In the genomic region with DNA sequence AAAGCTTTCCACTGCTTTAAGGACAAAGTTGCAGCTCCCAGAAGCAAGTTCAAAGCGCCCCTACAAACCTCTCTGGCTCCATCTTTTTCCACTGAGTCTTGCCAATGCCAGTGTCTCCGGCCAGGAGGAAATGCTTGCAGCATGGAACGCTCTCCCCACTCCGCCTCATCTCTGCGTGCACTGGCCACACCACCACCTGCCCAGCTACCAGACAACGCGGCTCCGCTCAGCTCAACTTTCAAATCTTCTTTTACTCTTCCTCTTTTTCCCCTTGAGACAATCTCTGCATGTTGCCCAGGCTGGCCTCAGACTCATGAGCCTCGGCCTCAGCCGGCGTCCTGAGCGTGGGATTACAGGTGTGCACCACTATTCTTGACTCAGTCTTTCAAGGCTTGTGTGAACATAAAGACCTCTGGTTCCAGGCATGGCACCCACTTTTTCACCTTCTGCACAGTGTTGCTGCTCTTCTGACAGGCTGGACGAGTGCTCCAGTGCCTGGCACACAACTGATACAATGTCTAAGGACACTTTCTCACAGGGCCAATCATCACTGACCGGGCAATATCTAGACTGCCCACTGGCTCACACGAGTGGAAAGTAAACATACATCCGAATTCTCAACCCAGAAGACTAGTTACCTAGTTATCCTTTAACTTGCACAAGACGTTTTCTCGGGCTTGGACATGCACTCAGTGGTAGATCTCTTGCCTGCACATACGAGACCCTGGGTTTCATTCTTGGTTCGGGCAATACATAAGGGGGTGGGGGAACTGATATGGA, we compare ENCODE assay signal across 9 mouse cellular contexts. TPM values are rescaled to one million over a fixed set of nuclear protein-coding genes. Genes with fewer than 3 reads are reported as not detected.
A peak's percentile ranks its signal among the peaks of the same experiment; 100 is the strongest.
DNase-seq lines count a peak whose midpoint lies in the region; ATAC-seq lines count a peak whose summit lies in the region.
"Had no signal": no experiment of that assay in that cellular context is flagged by ENCODE, and none has a peak within 500 bp of the region (broad histone marks: within the 10 kb centered on the region; RNA-seq: fewer than 3 reads in every experiment).

No protein-coding gene starts in this region.

- 0 out of 2 replicates have a peak overlapping the region, but pooled peaks have one; percentile 69 for H3K27ac ChIP-seq in kidney, embryonic 14.5 days (ENCODE audit: low read depth, low read length)
- peak overlapping the region; percentile 68 for H3K27ac ChIP-seq in kidney, embryonic 15.5 days
- H3K27ac ChIP-seq in midbrain, embryonic 10.5 days (replicated peaks): peak overlapping the region; percentile 79

- peaks cover 68% of the 10 kb centered on the region for H3K4me1 ChIP-seq in kidney, embryonic 14.5 days (ENCODE audit: control insufficient read depth, insufficient read depth, low read length)
- H3K4me1 ChIP-seq in kidney, embryonic 15.5 days: peaks cover 80% of the 10 kb centered on the region
- peaks cover 82% of the 10 kb centered on the region for H3K4me1 ChIP-seq in midbrain, embryonic 10.5 days

- H3K4me3 ChIP-seq in kidney, embryonic 14.5 days (ENCODE audit: low read length): no peak overlapping the region
- no peak overlapping the region for H3K4me3 ChIP-seq in kidney, embryonic 15.5 days (replicated peaks)
- peak overlapping the region; percentile 36 for H3K4me3 ChIP-seq in midbrain, embryonic 10.5 days

- no peak for DNase-seq in kidney, adult 11 months
- DNase-seq in heart, adult 18-20 months: peak; percentile 74 to 77
- peak; percentile 11 for DNase-seq in midbrain, embryonic 10.5 days (ENCODE audit: low spot score)
- no peak for DNase-seq in T-cell, adult 2 months (ENCODE audit: low spot score)
- DNase-seq in cerebellum, adult 9-11 months: no peak
- DNase-seq in adrenal gland, postnatal 36 days: no peak

- H3K9me3 ChIP-seq in kidney, embryonic 14.5 days (ENCODE audit: control insufficient read depth, low read length): no peaks in the 10 kb centered on the region
- H3K9me3 ChIP-seq in kidney, embryonic 15.5 days (replicated peaks): no peaks in the 10 kb centered on the region
- H3K9me3 ChIP-seq in midbrain, embryonic 10.5 days (replicated peaks): no peaks in the 10 kb centered on the region

- peaks cover 3% of the 10 kb centered on the region; the same call in 1 of the 2 replicates for H3K36me3 ChIP-seq in kidney, embryonic 14.5 days (ENCODE audit: control insufficient read depth, insufficient read depth, low read length)
- no peaks in the 10 kb centered on the region for H3K36me3 ChIP-seq in kidney, embryonic 15.5 days
- peaks cover 23% of the 10 kb centered on the region for H3K36me3 ChIP-seq in midbrain, embryonic 10.5 days

- 80% methylated on average over 20 of the region's 20 CpGs for WGBS in kidney, embryonic 14.5 days
- 79% methylated on average over 20 of the region's 20 CpGs for WGBS in kidney, embryonic 15.5 days
- 72% methylated on average over 20 of the region's 20 CpGs for WGBS in midbrain, embryonic 10.5 days

- no peak for ATAC-seq in kidney, embryonic 14.5 days (ENCODE audit: low FRiP score, low TSS enrichment)
- no peak for ATAC-seq in kidney, embryonic 15.5 days (replicated peaks; ENCODE audit: low FRiP score)

- H3K4me2 ChIP-seq in kidney, embryonic 14.5 days (replicated peaks; ENCODE audit: low read depth, low read length): no peak overlapping the region
- H3K4me2 ChIP-seq in kidney, embryonic 15.5 days: peak overlapping the region; percentile 10; the same call in 1 of the 2 replicates

- no peak overlapping the region for H3K9ac ChIP-seq in kidney, embryonic 14.5 days (ENCODE audit: low read depth, low read length)
- H3K9ac ChIP-seq in kidney, embryonic 15.5 days: no peak overlapping the region

- H3K27me3 ChIP-seq in kidney, embryonic 14.5 days (ENCODE audit: control insufficient read depth, insufficient read depth, low read length): no peaks in the 10 kb centered on the region
- no peaks in the 10 kb centered on the region for H3K27me3 ChIP-seq in kidney, embryonic 15.5 days
- no peaks in the 10 kb centered on the region for H3K27me3 ChIP-seq in midbrain, embryonic 10.5 days (ENCODE audit: low read depth, poor library complexity, severe bottlenecking)

RNA-seq across cellular contexts. Expression of a gene that starts 4.6 kb away (rescaled TPM):
- 23.3 and 46.4 TPM in 2 replicates for polyA plus RNA-seq in kidney, embryonic 14.5 days (2014; fragmentation: Nextera tagmentation; extraction: Ambion mirVana)
- 10 to 100 TPM; 87.6 to 95.7 TPM for total RNA-seq in heart, adult 18-20 months (2021)
- 49.6 and 50.4 TPM in 2 replicates for polyA plus RNA-seq in kidney, embryonic 15.5 days (2015; fragmentation: Nextera tagmentation; extraction: Ambion mirVana)
- 35.2 and 36.3 TPM in 2 replicates for polyA plus RNA-seq in midbrain, embryonic 10.5 days (2016; fragmentation: Nextera tagmentation; extraction: Ambion mirVana)
- 100 to 1,000 TPM; 110 to 123 TPM for total RNA-seq in adrenal gland, postnatal 36 days (2021)

RNA-seq across cellular contexts. Expression of a gene that starts 12.8 kb away (rescaled TPM):
- polyA plus RNA-seq in kidney, embryonic 14.5 days (2014; fragmentation: Nextera tagmentation; extraction: Ambion mirVana): 22.0 and 26.8 TPM in 2 replicates
- 10 to 100 TPM; 10.4 to 10.8 TPM for total RNA-seq in heart, adult 18-20 months (2021)
- 22.4 and 23.0 TPM in 2 replicates for polyA plus RNA-seq in kidney, embryonic 15.5 days (2015; fragmentation: Nextera tagmentation; extraction: Ambion mirVana)
- 24.2 and 25.3 TPM in 2 replicates for polyA plus RNA-seq in midbrain, embryonic 10.5 days (2016; fragmentation: Nextera tagmentation; extraction: Ambion mirVana)
- 10 to 100 TPM; 20.4 to 21.6 TPM for total RNA-seq in adrenal gland, postnatal 36 days (2021)

RNA-seq across cellular contexts. Expression of a gene that starts 46.8 kb away (rescaled TPM):
- polyA plus RNA-seq in kidney, embryonic 14.5 days (2014; fragmentation: Nextera tagmentation; extraction: Ambion mirVana): 0.27 and 0.95 TPM in 2 replicates
- not detected for total RNA-seq in heart, adult 18-20 months (2021)
- polyA plus RNA-seq in kidney, embryonic 15.5 days (2015; fragmentation: Nextera tagmentation; extraction: Ambion mirVana): 0.50 and 0.64 TPM in 2 replicates
- polyA plus RNA-seq in midbrain, embryonic 10.5 days (2016; fragmentation: Nextera tagmentation; extraction: Ambion mirVana): 0.05 and 0.20 TPM in 2 replicates
- not detected for total RNA-seq in adrenal gland, postnatal 36 days (2021)
- total RNA-seq: MEL had no signal

RNA-seq across cellular contexts. Expression of a gene that starts 56.8 kb away (rescaled TPM):
- 64.4 and 79.8 TPM in 2 replicates for polyA plus RNA-seq in kidney, embryonic 14.5 days (2014; fragmentation: Nextera tagmentation; extraction: Ambion mirVana)
- total RNA-seq in heart, adult 18-20 months (2021): 10 to 100 TPM; 13.4 to 14.5 TPM
- polyA plus RNA-seq in kidney, embryonic 15.5 days (2015; fragmentation: Nextera tagmentation; extraction: Ambion mirVana): 80.0 and 89.4 TPM in 2 replicates
- 54.8 TPM in 2 replicates for polyA plus RNA-seq in midbrain, embryonic 10.5 days (2016; fragmentation: Nextera tagmentation; extraction: Ambion mirVana)
- 10 to 100 TPM; 61.4 to 61.9 TPM for total RNA-seq in adrenal gland, postnatal 36 days (2021)

Comparison
In these comparisons a context has a peak if more than half of its experiments do, and no peak if none do; other contexts are left out.
1. DNase-seq: peak in heart, adult 18-20 months (2 of 2) and midbrain, embryonic 10.5 days (single experiment); none in kidney, adult 11 months (single experiment), T-cell, adult 2 months (single experiment), cerebellum, adult 9-11 months (single experiment) and adrenal gland, postnatal 36 days (0 of 2).
2. Peak in every context shown above with its lines, with median percentiles within 50 percentile points of each other: H3K27ac ChIP-seq.